12 mouse cellular contexts compared by ENCODE assay signal in genomic region chr8:124331094-124331493, GRCm38 (mm10).
DNase-seq lines count a peak whose midpoint lies in the region; ATAC-seq and TF ChIP-seq lines count a peak whose summit lies in the region.
"Had no signal": no experiment of that assay in that cellular context is flagged by ENCODE, and none has a peak within 500 bp of the region (broad histone marks: within the 10 kb centered on the region; RNA-seq: fewer than 3 reads in every experiment).

No protein-coding gene starts in this region.

- no peaks in the 10 kb centered on the region for H3K27me3 ChIP-seq in hindbrain, postnatal 0 days (ENCODE audit: insufficient read depth, low read length)
- H3K27me3 ChIP-seq in liver, embryonic 12.5 days (replicated peaks) = no peaks in the 10 kb centered on the region
- H3K27me3 ChIP-seq: liver, embryonic 13.5 days; midbrain, embryonic 12.5 days had no signal

- no peaks in the 10 kb centered on the region for H3K9me3 ChIP-seq in hindbrain, postnatal 0 days (ENCODE audit: low read length)
- no peaks in the 10 kb centered on the region for H3K9me3 ChIP-seq in liver, embryonic 12.5 days (replicated peaks)
- H3K9me3 ChIP-seq: liver, embryonic 13.5 days; midbrain, embryonic 12.5 days had no signal

- peak; percentile 68 to 76 for DNase-seq in adrenal gland, adult (ENCODE audit: inconsistent age in 2 of 2, low spot score in 1 of 2)
- DNase-seq in adrenal gland, postnatal 4 days (ENCODE audit: low spot score in 2 of 2) = no peak
- peak; percentile 64 for DNase-seq in 3134 (ENCODE audit: extremely low read depth, insufficient read length, low spot score)
- peak; percentile 60 to 81 for DNase-seq in adrenal gland, postnatal 36 days
- no peak for DNase-seq in hindbrain, postnatal 0 days (ENCODE audit: low spot score)
- no peak for DNase-seq in left cerebral cortex, adult 11 months (ENCODE audit: low spot score)
- no peak for DNase-seq in spleen, adult 12 weeks (ENCODE audit: low spot score)
- DNase-seq: heart, postnatal 36 days; kidney, adult 9 months; liver, embryonic 13.5 days had no signal

- ATAC-seq in hindbrain, postnatal 0 days = no peak
- no peak for ATAC-seq in liver, embryonic 12.5 days

- H3K4me2 ChIP-seq in hindbrain, postnatal 0 days (ENCODE audit: low read depth, low read length) = no peak overlapping the region
- no peak overlapping the region for H3K4me2 ChIP-seq in liver, embryonic 12.5 days
- H3K4me2 ChIP-seq: liver, embryonic 13.5 days; midbrain, embryonic 12.5 days had no signal

- H3K36me3 ChIP-seq in hindbrain, postnatal 0 days (ENCODE audit: insufficient read depth, low read length) = peaks cover 19% of the 10 kb centered on the region
- H3K36me3 ChIP-seq in liver, embryonic 12.5 days = peaks cover 84% of the 10 kb centered on the region

- H3K9ac ChIP-seq in hindbrain, postnatal 0 days (replicated peaks; ENCODE audit: low read length) = no peak overlapping the region
- H3K9ac ChIP-seq in liver, embryonic 12.5 days = no peak overlapping the region
- H3K9ac ChIP-seq: liver, embryonic 13.5 days; midbrain, embryonic 12.5 days had no signal

- no peaks in the 10 kb centered on the region for H3K4me1 ChIP-seq in hindbrain, postnatal 0 days (ENCODE audit: insufficient read depth, low read length)
- no peaks in the 10 kb centered on the region; the same call in 1 of the 2 replicates for H3K4me1 ChIP-seq in liver, embryonic 12.5 days

- TF ChIP-seq CTCF in hindbrain, postnatal 0 days (IDR thresholded peaks at IDR 0.05; ENCODE audit: low read depth) = no peak

- WGBS in hindbrain, postnatal 0 days = 87% methylated on average over 3 of the region's 3 CpGs
- 73% methylated on average over 3 of the region's 3 CpGs for WGBS in liver, embryonic 12.5 days (ENCODE audit: insufficient replicate concordance)

- H3K4me3 ChIP-seq in hindbrain, postnatal 0 days (ENCODE audit: low read length) = no peak overlapping the region
- no peak overlapping the region for H3K4me3 ChIP-seq in liver, embryonic 12.5 days
- H3K4me3 ChIP-seq: liver, embryonic 13.5 days; midbrain, embryonic 12.5 days had no signal

- H3K27ac ChIP-seq in hindbrain, postnatal 0 days = 0 out of 2 replicates have a peak overlapping the region, but pooled peaks have one; percentile 48
- H3K27ac ChIP-seq in liver, embryonic 12.5 days = no peak overlapping the region
- H3K27ac ChIP-seq: liver, embryonic 13.5 days had no signal

Comparison
In these comparisons a context has a peak if more than half of its experiments do, and no peak if none do; other contexts are left out.
1. DNase-seq: peak in adrenal gland, adult (2 of 2), 3134 (single experiment) and adrenal gland, postnatal 36 days (2 of 2); none in adrenal gland, postnatal 4 days (0 of 2), hindbrain, postnatal 0 days (single experiment), left cerebral cortex, adult 11 months (single experiment) and spleen, adult 12 weeks (single experiment).